Mouse (Mus musculus) embryonic fibroblast, embryonic 13.5 days (primary cell): Measurements from ENCODE around the gene Lrba.

Source experiments
- CTCF ChIP-seq: IDR thresholded peaks from 2 replicates; pipeline ENCODE4 v1.5.1; 2011; ENCODE audit warnings: mild to moderate bottlenecking, control low read depth, low read length, moderate library complexity, borderline replicate concordance; ENCODE audit not compliant: insufficient read depth
- POLR2A ChIP-seq: IDR thresholded peaks from 2 replicates; pipeline ENCODE4 v1.6.1; 2011; ENCODE audit warnings: low read depth, mild to moderate bottlenecking, control low read depth, low read length, moderate library complexity

DNA sequence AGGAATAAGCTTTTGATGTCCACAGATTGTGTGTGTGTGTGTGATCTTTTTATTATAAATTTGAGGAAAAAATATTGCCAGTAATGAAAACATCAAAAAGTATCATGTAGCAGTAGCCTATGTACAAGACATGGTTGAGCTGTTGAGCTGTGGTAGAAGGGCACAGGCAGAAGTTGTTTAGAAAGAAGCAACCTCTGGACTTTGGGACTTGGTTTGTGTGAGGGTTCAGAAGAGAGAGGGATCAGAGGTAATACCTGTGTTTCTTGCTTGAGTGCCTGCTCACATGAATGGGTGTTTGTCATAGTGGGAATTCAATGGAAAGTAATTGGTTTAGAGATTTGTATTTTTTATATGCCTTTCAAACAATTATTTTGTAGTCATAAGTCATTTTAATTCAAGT, 276.1 kb downstream of the Lrba start:
- TF ChIP-seq POLR2A (no peak), CTCF (no peak)
